Mouse (Mus musculus) lung, embryonic 14.5 days (tissue): Measurements from ENCODE around the gene Pknox2. TPM values are rescaled to one million over a fixed set of nuclear protein-coding genes. Genes with fewer than 3 reads are reported as not detected.

Experiments used
- ATAC-seq: fragments of 200-750 bp; cut with Nextera tagmentation; 2 replicates; pipeline ENCODE4 v1.8.0; 2017; ENCODE audit warnings: mild to moderate bottlenecking, moderate TSS enrichment, moderate library complexity; ENCODE audit not compliant: insufficient read depth
- DNase-seq: peaks from one replicate; pipeline ENCODE4 v3.0.0-alpha.2; 2015
- H3K27ac ChIP-seq: fragments of 300-500 bp; sonication (generic); 2 replicates; pipeline ENCODE4 v1.5.1; 2014; ENCODE audit warnings: low read depth, mild to moderate bottlenecking, moderate library complexity
- H3K27me3 ChIP-seq: fragments of 300-500 bp; sonication (generic); 2 replicates; pipeline ENCODE4 v1.6.1; 2014; ENCODE audit warnings: low read length, control low read depth; ENCODE audit not compliant: insufficient read depth
- H3K36me3 ChIP-seq: fragments of 300-500 bp; sonication (generic); 2 replicates; pipeline ENCODE4 v1.6.1; 2014; ENCODE audit warnings: control low read depth; ENCODE audit not compliant: insufficient read depth
- H3K4me1 ChIP-seq: fragments of 300-500 bp; sonication (generic); 2 replicates; pipeline ENCODE4 v1.6.1; 2014; ENCODE audit warnings: antibody characterized with exemption, control low read depth; ENCODE audit not compliant: insufficient read depth
- H3K4me2 ChIP-seq: fragments of 300-500 bp; sonication (generic); 2 replicates; pipeline ENCODE4 v1.6.1; 2014; ENCODE audit warnings: mild to moderate bottlenecking
- H3K4me3 ChIP-seq: fragments of 300-500 bp; sonication (generic); 2 replicates; pipeline ENCODE4 v1.5.1; 2014; ENCODE audit warnings: low read depth, low read length
- H3K9ac ChIP-seq: fragments of 300-500 bp; sonication (generic); 2 replicates; pipeline ENCODE4 v1.6.1; 2014
- H3K9me3 ChIP-seq: fragments of 300-500 bp; sonication (generic); 2 replicates; pipeline ENCODE4 v1.6.1; 2016; ENCODE audit warnings: low read depth, low read length, control low read depth
- CTCF ChIP-seq: IDR thresholded peaks from 2 replicates; pipeline ENCODE4 v1.5.1; 2016; ENCODE audit warnings: antibody characterized with exemption, low read depth
- WGBS: fragments of 180-500 bp; shearing (Covaris S2); extraction: QIAGEN DNeasy Blood & Tissue Kit; methylation state at CpG from one replicate; pipeline ENCODE4 v1.1.7; 2014; 5-methylcytosine and 5-hydroxymethylcytosine counted together
- polyA plus RNA-seq: library from polyadenylated mRNA; unstranded; fragments of >200 nt; fragmentation: Nextera tagmentation; extraction: Ambion mirVana; gene quantifications from 2 replicates; pipeline ENCODE4 v1.2.1, GENCODE M21; 2014

Gene Pknox2
- polyA plus RNA-seq, 1 experiment from 2014 or later, result 7.1 TPM

DNA sequence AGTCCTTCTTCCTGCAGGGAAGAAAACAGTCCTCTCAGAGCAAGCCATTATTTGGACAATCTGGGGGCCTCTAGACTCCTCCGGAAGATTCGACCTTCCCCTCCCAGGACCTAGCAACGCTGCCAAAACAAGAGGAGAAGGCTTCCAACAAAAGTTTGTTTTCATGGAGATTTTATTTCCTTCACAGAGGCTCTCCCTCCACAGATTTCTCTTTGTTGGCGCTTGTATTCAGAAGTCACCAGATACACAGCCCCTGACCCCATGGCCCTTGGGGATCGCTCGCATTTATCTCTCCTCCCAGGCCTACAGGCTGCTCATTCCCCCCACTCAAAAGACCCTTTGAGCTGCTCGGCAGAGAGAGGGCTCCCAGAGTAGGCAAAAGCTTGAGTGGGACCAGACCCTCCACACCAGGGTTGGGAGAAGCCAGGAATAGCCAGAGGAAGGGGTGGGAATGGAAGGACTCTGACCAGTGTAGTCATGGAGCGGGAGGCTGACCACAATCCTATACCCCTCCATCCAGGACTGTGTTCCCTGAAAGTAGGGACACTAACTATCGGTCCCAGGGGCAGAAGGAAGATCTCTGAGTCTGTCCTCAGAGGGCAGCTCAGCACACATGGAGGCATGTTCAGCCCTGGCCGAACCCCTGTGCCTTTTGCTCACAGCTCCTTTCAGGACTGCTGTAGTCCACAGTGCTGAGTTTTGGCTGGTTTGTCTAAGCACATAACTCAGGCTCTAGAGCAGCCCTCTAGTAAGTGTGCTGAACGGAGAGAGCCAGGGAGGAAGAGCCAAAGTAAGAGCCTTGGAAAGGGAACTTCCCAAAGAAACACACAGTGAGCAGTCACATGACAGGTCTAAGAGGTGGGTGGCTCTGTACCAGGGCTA lies 45.9 kb downstream of the Pknox2 start:
- H3K36me3 ChIP-seq, result no peaks in the 10 kb centered on the region
- H3K9me3 ChIP-seq, result no peaks in the 10 kb centered on the region
- 43% methylated on average over 11 of the region's 11 CpGs for WGBS
- no peak for TF ChIP-seq CTCF
- no peaks in the 10 kb centered on the region for H3K27me3 ChIP-seq
- peak; percentile 54 for DNase-seq
- H3K4me3 ChIP-seq, result no peak overlapping the region
- peak overlapping the region; percentile 61; the same call in 1 of the 2 replicates for H3K27ac ChIP-seq
- H3K4me1 ChIP-seq, result peaks cover 14% of the 10 kb centered on the region
- H3K9ac ChIP-seq, result no peak overlapping the region
- ATAC-seq, result peak; percentile 65
- H3K4me2 ChIP-seq, result no peak overlapping the region

DNA sequence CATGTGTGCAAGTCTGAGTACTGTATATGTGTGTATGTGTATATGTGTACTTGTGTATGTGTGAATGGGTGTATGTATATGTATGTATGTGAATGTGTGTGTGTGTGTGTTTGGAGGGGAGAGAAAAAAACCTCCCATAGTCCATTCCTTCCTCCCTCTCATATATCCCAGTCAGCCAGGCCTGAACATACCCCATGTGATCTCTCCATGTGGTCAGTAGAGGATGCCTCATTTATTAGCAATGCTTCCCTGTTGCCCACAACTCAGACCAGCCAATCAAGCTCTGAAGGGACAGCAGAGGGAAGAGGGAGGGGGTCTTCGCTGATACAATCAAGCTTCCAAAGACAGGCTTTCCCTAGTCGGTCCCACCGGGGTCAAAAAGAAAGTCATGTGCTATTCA lies 47.6 kb downstream of the Pknox2 start:
- no peaks in the 10 kb centered on the region for H3K27me3 ChIP-seq
- H3K9me3 ChIP-seq, result no peaks in the 10 kb centered on the region
- no peak overlapping the region for H3K4me2 ChIP-seq
- DNase-seq, result no peak
- 79% methylated on average over 3 of the region's 3 CpGs for WGBS
- ATAC-seq, result 0 out of 2 replicates have a peak, but pooled peaks have one; percentile 5
- peaks cover 14% of the 10 kb centered on the region for H3K4me1 ChIP-seq
- no peak for TF ChIP-seq CTCF
- H3K27ac ChIP-seq, result no peak overlapping the region
- no peak overlapping the region for H3K9ac ChIP-seq
- no peaks in the 10 kb centered on the region for H3K36me3 ChIP-seq
- no peak overlapping the region for H3K4me3 ChIP-seq

- Histone ChIP-seq H3K9ac (no peak overlapping the region), H3K4me1 (peaks cover 14% of the 10 kb centered on the region), H3K27ac (no peak overlapping the region), H3K4me3 (no peak overlapping the region), H3K36me3 (no peaks in the 10 kb centered on the region), H3K9me3 (no peaks in the 10 kb centered on the region), H3K4me2 (no peak overlapping the region), H3K27me3 (no peaks in the 10 kb centered on the region)
- no peak for TF ChIP-seq CTCF
- WGBS, result 95% methylated on average over 3 of the region's 3 CpGs
- DNase-seq (no peak), ATAC-seq (no peak)
Measured at GRCm38 (mm10) chr9:37098600-37098999, 48.6 kb downstream of the Pknox2 start.

DNA sequence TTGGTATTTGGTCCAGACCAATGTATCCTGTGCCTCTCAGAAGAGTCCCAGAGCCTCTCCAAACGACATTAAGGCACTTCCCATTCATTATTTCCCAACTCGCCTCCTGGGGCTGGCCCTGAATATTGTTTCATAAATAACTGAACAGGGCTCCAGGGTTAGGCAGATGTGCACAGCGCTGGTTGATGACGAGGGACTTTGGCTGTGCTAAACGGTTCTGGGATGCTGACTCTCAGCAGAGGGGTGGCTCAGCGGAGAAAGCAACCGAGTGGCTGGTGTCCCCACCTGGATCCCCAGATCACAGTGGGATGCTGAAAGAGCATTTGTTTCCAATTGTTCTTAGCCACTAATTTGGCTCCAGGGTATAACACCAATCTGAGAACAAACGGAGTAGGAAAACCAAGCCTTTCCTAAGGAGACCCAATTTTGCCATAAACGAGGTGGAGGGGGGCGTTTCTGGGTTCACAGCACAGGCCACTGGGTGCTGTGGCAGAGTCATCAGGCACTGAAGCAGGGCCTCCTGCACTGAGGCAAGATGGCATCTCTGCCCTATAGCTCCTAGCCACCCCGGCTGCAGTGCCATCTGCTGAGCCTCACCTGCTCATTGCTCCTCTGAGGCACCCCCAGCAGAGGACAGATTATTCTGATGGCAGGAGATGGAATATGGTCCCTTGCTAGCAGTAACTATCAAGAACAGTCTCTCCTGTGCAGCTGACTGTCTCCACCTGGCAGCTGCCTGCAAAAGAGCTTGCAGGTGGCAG lies 52.8 kb downstream of the Pknox2 start:
- H3K4me3 ChIP-seq, result no peak overlapping the region
- WGBS, result 62% methylated on average over 11 of the region's 11 CpGs
- H3K27ac ChIP-seq, result no peak overlapping the region
- no peaks in the 10 kb centered on the region for H3K36me3 ChIP-seq
- no peak for TF ChIP-seq CTCF
- DNase-seq (no peak), ATAC-seq (no peak)
- no peaks in the 10 kb centered on the region for H3K27me3 ChIP-seq
- H3K9me3 ChIP-seq, result no peaks in the 10 kb centered on the region
- H3K4me1 ChIP-seq, result peaks cover 6% of the 10 kb centered on the region
- H3K9ac ChIP-seq, result no peak overlapping the region
- no peak overlapping the region for H3K4me2 ChIP-seq

DNA sequence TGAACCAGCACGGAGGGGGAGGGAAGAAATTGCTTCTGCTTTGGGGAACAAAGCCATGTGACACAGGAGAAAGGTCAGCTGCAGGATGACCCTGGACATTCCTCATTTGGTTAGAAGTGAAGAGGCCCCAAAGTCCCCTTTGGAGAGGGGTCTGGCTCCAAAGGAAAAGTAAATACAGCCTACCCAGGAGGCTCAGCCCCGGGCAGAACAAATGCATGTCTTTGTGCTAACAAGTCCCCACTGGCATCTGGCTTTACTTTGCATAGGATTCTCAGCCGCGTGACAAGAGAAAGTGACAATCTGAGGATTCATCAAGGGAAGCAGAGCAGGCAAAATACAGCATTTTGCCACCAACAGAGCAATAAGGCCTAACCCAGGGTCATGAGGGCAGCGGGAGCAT lies 54.1 kb downstream of the Pknox2 start:
- Histone ChIP-seq H3K4me3 (no peak overlapping the region), H3K36me3 (no peaks in the 10 kb centered on the region), H3K9me3 (no peaks in the 10 kb centered on the region), H3K4me1 (peaks cover 6% of the 10 kb centered on the region), H3K9ac (no peak overlapping the region), H3K4me2 (no peak overlapping the region), H3K27ac (0 out of 2 replicates have a peak overlapping the region, but pooled peaks have one; percentile 28), H3K27me3 (no peaks in the 10 kb centered on the region)
- DNase-seq (peak; percentile 59), ATAC-seq (peak; percentile 57; the same call in 1 of the 2 replicates)
- no peak for TF ChIP-seq CTCF
- 7% methylated on average over 5 of the region's 5 CpGs for WGBS

- H3K27me3 ChIP-seq, result no peaks in the 10 kb centered on the region
- H3K9ac ChIP-seq, result no peak overlapping the region
- DNase-seq (no peak), ATAC-seq (no peak)
- peaks cover 12% of the 10 kb centered on the region for H3K4me1 ChIP-seq
- H3K4me3 ChIP-seq, result no peak overlapping the region
- H3K27ac ChIP-seq, result no peak overlapping the region
- no peak for TF ChIP-seq CTCF
- no peak overlapping the region for H3K4me2 ChIP-seq
- WGBS, result 78% methylated on average over 6 of the region's 6 CpGs
- no peaks in the 10 kb centered on the region for H3K9me3 ChIP-seq
- H3K36me3 ChIP-seq, result no peaks in the 10 kb centered on the region
Measured at GRCm38 (mm10) chr9:37089894-37090652, 57.1 kb downstream of the Pknox2 start.
